Mouse (Mus musculus): Measurements from ENCODE around the gene Lgmn. TPM values are rescaled to one million over a fixed set of nuclear protein-coding genes. Genes with fewer than 3 reads are reported as not detected.

Lgmn gene
- polyA plus RNA-seq, 1 experiment from 2014 or later = 64.7 TPM

GRCm38 (mm10) chr12:102451126-102451851 is 11.7 kb upstream of the Lgmn start:
- Histone ChIP-seq H3K9me3 (0 out of 2 replicates have a peak, but pooled peaks cover 2% of the 10 kb centered on the region), H3K27me3 (no peaks in the 10 kb centered on the region), H3K9ac (replicated peaks) (no peak overlapping the region), H3K4me1 (replicated peaks) (no peaks in the 10 kb centered on the region), H3K4me2 (replicated peaks) (no peak overlapping the region), H3K4me3 (replicated peaks) (no peak overlapping the region), H3K36me3 (no peaks in the 10 kb centered on the region), H3K27ac (no peak overlapping the region)
- ATAC-seq = no peak
- 88% methylated on average over 8 of the region's 8 CpGs for WGBS

- H3K27ac ChIP-seq = no peak overlapping the region
- H3K27me3 ChIP-seq = no peaks in the 10 kb centered on the region
- no peaks in the 10 kb centered on the region for H3K9me3 ChIP-seq
- WGBS = 81% methylated on average over 10 of the region's 10 CpGs
- no peaks in the 10 kb centered on the region for H3K36me3 ChIP-seq
- ATAC-seq = no peak
- H3K4me2 ChIP-seq (replicated peaks) = no peak overlapping the region
- H3K4me1 ChIP-seq (replicated peaks) = no peaks in the 10 kb centered on the region
- no peak overlapping the region for H3K9ac ChIP-seq (replicated peaks)
- H3K4me3 ChIP-seq (replicated peaks) = no peak overlapping the region
Measured at GRCm38 (mm10) chr12:102450437-102450836, 10.8 kb upstream of the Lgmn start.

GRCm38 (mm10) chr12:102445436-102445835 is 5.8 kb upstream of the Lgmn start:
- H3K9me3 ChIP-seq = no peaks in the 10 kb centered on the region
- no peaks in the 10 kb centered on the region for H3K36me3 ChIP-seq
- no peak overlapping the region for H3K27ac ChIP-seq
- 83% methylated on average over 4 of the region's 4 CpGs for WGBS
- no peak for ATAC-seq
- no peaks in the 10 kb centered on the region for H3K27me3 ChIP-seq
- H3K4me3 ChIP-seq (replicated peaks) = no peak overlapping the region
- no peak overlapping the region for H3K9ac ChIP-seq (replicated peaks)
- H3K4me2 ChIP-seq (replicated peaks) = no peak overlapping the region
- no peaks in the 10 kb centered on the region for H3K4me1 ChIP-seq (replicated peaks)

- WGBS = 87% methylated on average over 5 of the region's 5 CpGs
- Histone ChIP-seq H3K9me3 (no peaks in the 10 kb centered on the region), H3K27me3 (no peaks in the 10 kb centered on the region)
Measured at GRCm38 (mm10) chr12:102443676-102444075, 4.1 kb upstream of the Lgmn start.

GRCm38 (mm10) chr12:102442639-102443038 is 3.0 kb upstream of the Lgmn start:
- ATAC-seq = no peak
- Histone ChIP-seq H3K9ac (replicated peaks) (no peak overlapping the region), H3K27ac (no peak overlapping the region), H3K4me2 (replicated peaks) (no peak overlapping the region), H3K36me3 (no peaks in the 10 kb centered on the region), H3K4me1 (replicated peaks) (peaks cover 17% of the 10 kb centered on the region), H3K9me3 (no peaks in the 10 kb centered on the region), H3K4me3 (replicated peaks) (no peak overlapping the region), H3K27me3 (no peaks in the 10 kb centered on the region)
- 96% methylated on average over 15 of the region's 15 CpGs for WGBS

More at GRCm38 (mm10) chr12:102443676-102444075, 4.1 kb upstream of the Lgmn start:
- Histone ChIP-seq H3K9ac (replicated peaks) (no peak overlapping the region), H3K4me1 (replicated peaks) (peaks cover 7% of the 10 kb centered on the region), H3K4me3 (replicated peaks) (no peak overlapping the region), H3K27ac (no peak overlapping the region), H3K4me2 (replicated peaks) (no peak overlapping the region), H3K36me3 (no peaks in the 10 kb centered on the region)
- ATAC-seq = no peak

- no peak overlapping the region for H3K9ac ChIP-seq (replicated peaks)
- H3K36me3 ChIP-seq = no peaks in the 10 kb centered on the region
- H3K4me1 ChIP-seq (replicated peaks) = peaks cover 17% of the 10 kb centered on the region
- no peak for ATAC-seq
- 94% methylated on average over 6 of the region's 6 CpGs for WGBS
- H3K9me3 ChIP-seq = no peaks in the 10 kb centered on the region
- H3K4me2 ChIP-seq (replicated peaks) = no peak overlapping the region
- H3K4me3 ChIP-seq (replicated peaks) = no peak overlapping the region
- no peaks in the 10 kb centered on the region for H3K27me3 ChIP-seq
- no peak overlapping the region for H3K27ac ChIP-seq
Measured at GRCm38 (mm10) chr12:102441141-102441540, 1.5 kb upstream of the Lgmn start.

- Histone ChIP-seq H3K9me3 (no peaks in the 10 kb centered on the region), H3K4me2 (replicated peaks) (no peak overlapping the region), H3K4me3 (replicated peaks) (no peak overlapping the region), H3K27ac (no peak overlapping the region), H3K36me3 (no peaks in the 10 kb centered on the region), H3K4me1 (replicated peaks) (peaks cover 17% of the 10 kb centered on the region), H3K27me3 (no peaks in the 10 kb centered on the region), H3K9ac (replicated peaks) (no peak overlapping the region)
- 89% methylated on average over 7 of the region's 7 CpGs for WGBS
- ATAC-seq = no peak
Measured at GRCm38 (mm10) chr12:102440551-102440950, 938 bp upstream of the Lgmn start.

GRCm38 (mm10) chr12:102438983-102439631 is 506 bp downstream of the Lgmn start:
- Histone ChIP-seq H3K4me3 (replicated peaks) (peak overlapping the region; percentile 68), H3K27me3 (no peaks in the 10 kb centered on the region), H3K4me2 (replicated peaks) (peak overlapping the region; percentile 59), H3K27ac (peak overlapping the region; percentile 62), H3K36me3 (no peaks in the 10 kb centered on the region), H3K4me1 (replicated peaks) (peaks cover 17% of the 10 kb centered on the region), H3K9me3 (no peaks in the 10 kb centered on the region), H3K9ac (replicated peaks) (peak overlapping the region; percentile 70)
- WGBS = 3% methylated on average over 20 of the region's 20 CpGs
- ATAC-seq = no peak; the same call in 1 of the 2 replicates

GRCm38 (mm10) chr12:102437952-102438351 is 1.7 kb downstream of the Lgmn start:
- Histone ChIP-seq H3K27me3 (no peaks in the 10 kb centered on the region), H3K4me2 (replicated peaks) (peak overlapping the region; percentile 59), H3K4me1 (replicated peaks) (peaks cover 17% of the 10 kb centered on the region), H3K4me3 (replicated peaks) (no peak overlapping the region), H3K36me3 (no peaks in the 10 kb centered on the region), H3K27ac (no peak overlapping the region), H3K9me3 (no peaks in the 10 kb centered on the region), H3K9ac (replicated peaks) (no peak overlapping the region; the same call in none of the 2 replicates)
- 90% methylated on average over 5 of the region's 5 CpGs for WGBS
- no peak for ATAC-seq

- H3K9me3 ChIP-seq = no peaks in the 10 kb centered on the region
- 78% methylated on average over 10 of the region's 10 CpGs for WGBS
- no peaks in the 10 kb centered on the region for H3K27me3 ChIP-seq
- no peak for ATAC-seq
- H3K4me1 ChIP-seq (replicated peaks) = peaks cover 17% of the 10 kb centered on the region
- no peak overlapping the region for H3K27ac ChIP-seq
- H3K4me3 ChIP-seq (replicated peaks) = no peak overlapping the region
- no peak overlapping the region for H3K4me2 ChIP-seq (replicated peaks)
- H3K9ac ChIP-seq (replicated peaks) = no peak overlapping the region
- H3K36me3 ChIP-seq = no peaks in the 10 kb centered on the region
Measured at GRCm38 (mm10) chr12:102436939-102437526, 2.6 kb downstream of the Lgmn start.

- Histone ChIP-seq H3K27me3 (no peaks in the 10 kb centered on the region), H3K27ac (no peak overlapping the region), H3K4me2 (replicated peaks) (no peak overlapping the region), H3K4me3 (replicated peaks) (no peak overlapping the region), H3K9ac (replicated peaks) (no peak overlapping the region), H3K9me3 (no peaks in the 10 kb centered on the region), H3K36me3 (no peaks in the 10 kb centered on the region), H3K4me1 (replicated peaks) (peaks cover 14% of the 10 kb centered on the region)
- no peak for ATAC-seq
- WGBS = 86% methylated on average over 4 of the region's 4 CpGs
Measured at GRCm38 (mm10) chr12:102434107-102434506, 5.5 kb downstream of the Lgmn start.

- ATAC-seq = no peak
- Histone ChIP-seq H3K4me3 (replicated peaks) (no peak overlapping the region), H3K27ac (no peak overlapping the region), H3K9ac (replicated peaks) (no peak overlapping the region), H3K27me3 (no peaks in the 10 kb centered on the region), H3K36me3 (no peaks in the 10 kb centered on the region), H3K4me1 (replicated peaks) (no peaks in the 10 kb centered on the region), H3K4me2 (replicated peaks) (no peak overlapping the region), H3K9me3 (no peaks in the 10 kb centered on the region)
- 85% methylated on average over 12 of the region's 12 CpGs for WGBS
Measured at GRCm38 (mm10) chr12:102432238-102432637, 7.4 kb downstream of the Lgmn start.

Data from midbrain, embryonic 13.5 days (tissue).